Mouse (Mus musculus): ENCODE measurements around the gene Fam155a.
"Not testable (repeated sequence)": the region's sequence is repeated elsewhere in the genome, so short reads cannot be mapped to it uniquely, and the experiment has no call there.

The Fam155a gene

GRCm38 (mm10) chr8:9660014-9660413, 110.9 kb downstream of the Fam155a start:
- CTCF ChIA-PET = not testable (repeated sequence)

- CTCF ChIA-PET = interaction anchor here (0.7 kb wide), 1 partner anchor 1117 kb away, joined by 3 read pairs; no protein-coding TSS in a partner anchor
Measured at GRCm38 (mm10) chr8:9656901-9657300, 114.1 kb downstream of the Fam155a start.

DNA sequence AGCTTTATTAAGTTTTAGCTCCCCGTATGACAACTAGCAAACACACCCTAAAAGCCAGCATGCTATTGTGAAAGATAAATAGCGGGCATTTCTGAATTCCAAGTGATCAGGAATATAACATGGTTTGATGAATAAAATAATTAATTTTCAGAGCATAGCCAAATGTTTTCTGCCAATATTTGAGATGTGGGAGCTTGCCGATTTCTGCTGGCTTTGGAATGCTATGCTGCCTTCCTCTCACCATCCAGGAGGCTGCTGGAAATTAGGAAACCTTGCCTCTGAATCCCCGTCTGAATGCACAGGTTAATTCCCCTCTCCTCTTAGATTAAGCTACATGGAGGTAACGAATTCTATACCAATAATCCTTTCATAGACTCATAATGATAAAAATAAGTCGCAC, 116.1 kb downstream of the Fam155a start:
- CTCF ChIA-PET = no interaction called here

- CTCF ChIA-PET = no interaction called here
Measured at GRCm38 (mm10) chr8:9653643-9654042, 117.3 kb downstream of the Fam155a start.

DNA sequence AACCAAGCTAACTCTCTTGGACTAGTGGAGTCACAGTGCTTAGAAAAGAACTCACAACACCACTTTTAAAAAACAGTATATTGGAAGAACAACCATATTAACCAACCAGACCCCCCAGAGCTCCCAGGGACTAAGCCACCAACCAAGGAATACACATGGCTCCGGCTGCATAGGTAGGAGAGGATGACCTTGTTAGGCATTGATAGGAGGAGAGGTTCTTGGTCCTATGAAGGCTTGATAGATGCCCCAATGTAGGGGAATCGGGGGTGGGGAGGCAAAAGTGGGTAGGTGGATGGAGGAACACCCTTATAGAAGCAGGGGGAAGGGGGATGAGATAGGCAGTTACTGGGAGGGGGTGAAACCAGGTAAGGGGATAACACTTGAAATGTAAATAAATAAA, 132.8 kb downstream of the Fam155a start:
- CTCF ChIA-PET = no interaction called here

- CTCF ChIA-PET = no interaction called here
Measured at GRCm38 (mm10) chr8:9635240-9635639, 135.7 kb downstream of the Fam155a start.

GRCm38 (mm10) chr8:9607086-9607701, 163.8 kb downstream of the Fam155a start:
- CTCF ChIA-PET = no interaction called here

DNA sequence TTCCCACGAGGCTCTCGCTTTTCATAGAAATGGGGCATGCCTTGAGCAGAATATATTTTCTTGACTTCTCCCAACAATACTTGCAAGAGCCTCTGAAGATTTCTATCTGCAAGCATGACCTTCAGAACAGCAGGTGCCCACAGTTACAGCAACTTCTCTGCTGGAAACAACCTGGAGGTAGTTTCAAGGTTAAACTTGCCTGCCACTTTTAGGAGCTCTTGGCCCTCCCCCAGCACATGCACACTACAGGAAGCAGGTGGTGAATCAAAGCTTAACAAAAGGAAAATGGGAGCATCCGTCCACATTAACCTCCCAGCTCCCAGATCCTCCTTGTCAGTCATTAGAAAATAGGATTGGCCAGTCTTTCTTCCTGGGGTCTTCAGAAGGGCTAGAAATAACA, 175.0 kb downstream of the Fam155a start:
- CTCF ChIA-PET = no interaction called here

DNA sequence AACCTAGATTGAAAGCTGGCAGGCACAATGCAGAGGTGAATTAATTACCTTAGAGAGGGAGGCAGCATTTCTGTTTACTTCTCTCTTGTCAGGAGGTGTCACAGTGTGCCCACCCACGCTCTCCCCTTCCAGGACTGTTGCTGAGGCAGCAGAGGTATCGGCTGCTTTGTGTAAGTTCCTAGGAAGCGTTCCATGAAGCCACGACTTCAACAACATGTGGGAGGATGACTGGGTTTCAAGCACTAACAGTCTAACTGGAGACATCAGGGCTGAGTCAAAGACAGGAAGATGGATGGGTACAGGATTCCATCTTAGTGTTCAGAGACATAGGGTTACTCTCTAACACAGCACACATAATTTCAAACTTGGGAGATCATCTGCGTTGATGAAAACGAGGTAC, 189.1 kb downstream of the Fam155a start:
- CTCF ChIA-PET = no interaction called here

DNA sequence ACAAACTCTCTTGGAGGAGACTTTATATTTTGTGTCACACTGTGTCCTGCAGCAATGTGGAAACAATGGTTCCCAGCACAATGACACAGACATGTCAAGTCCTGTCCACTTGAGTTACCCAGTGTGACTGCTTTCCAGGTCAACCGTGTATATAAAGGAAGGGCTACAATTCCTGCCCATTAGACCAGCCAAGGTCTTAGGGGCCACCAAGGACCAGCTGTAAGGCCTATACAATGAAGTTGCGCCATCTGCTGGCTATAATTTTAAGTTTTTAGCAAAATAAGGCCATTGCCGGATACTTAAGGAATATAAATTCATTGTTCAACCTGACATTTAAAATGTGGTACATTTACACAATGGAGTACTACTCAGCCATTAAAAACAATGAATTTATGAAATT, 190.8 kb downstream of the Fam155a start:
- CTCF ChIA-PET = no interaction called here

GRCm38 (mm10) chr8:9571977-9572376, 199.0 kb downstream of the Fam155a start:
- CTCF ChIA-PET = no interaction called here

- CTCF ChIA-PET = no interaction called here
Measured at GRCm38 (mm10) chr8:9569516-9570170, 201.3 kb downstream of the Fam155a start.

DNA sequence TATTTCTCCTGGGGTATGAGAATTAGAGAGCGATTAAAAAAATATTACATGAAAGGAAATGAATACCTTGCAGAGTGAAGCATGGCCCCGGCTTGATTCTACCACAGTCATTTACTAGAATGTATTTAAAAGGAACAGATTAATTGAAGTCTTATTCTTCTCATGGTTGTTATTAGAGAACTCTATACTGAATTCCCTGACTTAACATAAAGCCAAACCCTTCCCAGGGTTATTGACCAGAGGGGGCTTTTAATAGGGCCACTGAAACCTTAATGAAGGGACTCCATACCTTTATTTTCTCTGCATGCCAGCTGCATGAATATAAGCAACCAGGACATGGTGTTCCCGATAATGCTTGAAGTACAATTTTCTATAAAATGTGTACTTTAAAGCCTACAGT, 221.8 kb downstream of the Fam155a start:
- CTCF ChIA-PET = no interaction called here

- CTCF ChIA-PET = no interaction called here
Measured at GRCm38 (mm10) chr8:9547558-9547954, 223.4 kb downstream of the Fam155a start.

- CTCF ChIA-PET = no interaction called here
Measured at GRCm38 (mm10) chr8:9546919-9547557, 223.9 kb downstream of the Fam155a start.

DNA sequence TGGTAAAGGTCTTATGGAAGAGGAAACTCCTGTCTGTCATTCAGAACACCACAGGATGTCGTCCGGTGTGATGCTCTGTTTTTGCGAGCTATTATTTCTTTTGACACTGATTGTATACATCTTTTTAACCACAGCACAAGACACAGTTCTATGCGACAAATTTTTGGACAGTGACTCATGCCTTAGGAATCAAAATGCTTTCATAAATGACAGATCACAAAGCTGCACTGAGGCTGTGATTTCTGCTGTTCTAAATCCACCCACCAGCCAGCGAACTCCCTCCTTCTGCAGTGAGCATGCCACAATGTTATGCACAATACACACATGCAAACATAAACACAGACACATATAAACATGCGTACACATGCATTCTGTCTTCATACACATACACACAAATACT, 224.5 kb downstream of the Fam155a start:
- CTCF ChIA-PET = no interaction called here

DNA sequence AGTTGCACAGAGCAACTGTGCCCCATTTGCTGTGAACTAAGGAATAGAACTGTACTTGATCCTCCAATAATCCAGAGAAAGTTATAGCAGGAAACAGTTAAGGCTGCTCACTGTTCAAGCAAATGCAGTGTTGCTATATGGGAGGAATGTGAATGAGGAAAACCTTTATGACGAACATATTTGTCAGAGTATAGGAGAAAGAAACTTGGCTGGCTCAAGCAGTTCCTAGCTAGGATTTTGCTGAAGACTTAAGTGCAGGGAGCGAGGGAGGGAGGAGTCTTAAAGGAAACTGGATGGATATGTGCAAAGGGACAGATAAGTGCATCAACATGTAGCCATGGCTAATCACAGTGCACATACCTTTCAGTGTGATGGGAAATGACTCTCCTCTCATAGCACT, 225.3 kb downstream of the Fam155a start:
- CTCF ChIA-PET = no interaction called here

- CTCF ChIA-PET = no interaction called here
Measured at GRCm38 (mm10) chr8:9535730-9536372, 235.1 kb downstream of the Fam155a start.

- CTCF ChIA-PET = no interaction called here
Measured at GRCm38 (mm10) chr8:9526515-9526914, 244.4 kb downstream of the Fam155a start.

GRCm38 (mm10) chr8:9521577-9521976, 249.4 kb downstream of the Fam155a start:
- CTCF ChIA-PET = no interaction called here

GRCm38 (mm10) chr8:9500751-9501150, 270.2 kb downstream of the Fam155a start:
- CTCF ChIA-PET = no interaction called here

GRCm38 (mm10) chr8:9494225-9494598, 276.7 kb downstream of the Fam155a start:
- CTCF ChIA-PET = no interaction called here

DNA sequence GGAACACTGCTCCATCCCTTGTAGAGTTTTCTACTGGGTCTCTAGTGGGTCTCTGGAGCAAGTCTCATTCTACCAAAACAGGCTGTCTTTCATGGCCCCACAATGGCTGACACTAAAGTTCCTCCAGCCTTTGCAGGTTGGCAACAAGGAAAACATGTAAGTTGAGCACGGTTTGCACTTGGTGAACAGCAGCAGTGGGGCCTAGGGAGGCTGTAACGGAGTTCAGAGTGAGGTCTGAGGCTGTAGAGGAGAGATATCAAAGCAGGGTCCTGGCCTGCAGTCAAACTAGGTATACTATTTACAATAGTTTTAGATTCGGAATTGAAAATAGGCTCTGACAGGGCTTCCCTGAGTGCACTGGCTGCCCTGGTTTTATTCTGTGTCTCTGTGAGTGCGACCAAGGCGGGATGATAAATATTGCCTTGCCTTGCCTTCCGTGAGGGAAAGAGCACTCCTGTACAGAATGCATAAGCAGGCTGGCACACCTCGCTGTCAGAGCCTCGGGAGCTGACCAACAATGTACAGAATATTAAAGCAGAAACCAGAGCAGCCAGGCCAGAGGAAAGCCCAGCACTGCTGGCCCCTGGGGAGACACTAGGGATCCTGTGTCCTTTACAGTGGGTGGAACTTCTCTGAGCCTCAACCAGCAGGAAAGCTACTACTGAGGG, 277.3 kb downstream of the Fam155a start:
- CTCF ChIA-PET = no interaction called here

All from spleen, embryonic (tissue).